Mouse (Mus musculus) granulocyte monocyte progenitor cell, adult 5-6 weeks (primary cell): ENCODE results near the gene Mettl7b. TPM values are rescaled to one million over a fixed set of nuclear protein-coding genes. Genes with fewer than 3 reads are reported as not detected.

ENCODE experiments used
- total RNA-seq, 2 experiments: library from RNA; stranded (forward) in 1 of 2; stranded (reverse) in 1 of 2; fragments of 200-712, 200-1000 nt in 1 of 2; fragments of >200 nt in 1 of 2; fragmentation: Nextera tagmentation in 1 of 2; gene quantifications; 2 replicates each; pipeline ENCODE4 v1.2.3; 2014 to 2017

Mettl7b gene
- total RNA-seq, 2 experiments from 2014 or later: not detected

Other genes with a start within 250 kb of the Mettl7b start
- gene Dgka, start 216.1 kb downstream of the Mettl7b start, total RNA-seq (2014; fragmentation: Nextera tagmentation): 13.2 and 15.8 TPM in 2 replicates
- 9.4 and 12.0 TPM in 2 replicates for gene Dgka, start 216.1 kb downstream of the Mettl7b start, total RNA-seq (2017)
- 43.5 and 52.0 TPM in 2 replicates for gene Pym1, start 213.1 kb downstream of the Mettl7b start, total RNA-seq (2014; fragmentation: Nextera tagmentation)
- gene Pym1, start 213.1 kb downstream of the Mettl7b start, total RNA-seq (2017): 47.6 and 82.5 TPM in 2 replicates
- gene Mmp19, start 170.1 kb downstream of the Mettl7b start, total RNA-seq (2014; fragmentation: Nextera tagmentation): 6.9 and 8.3 TPM in 2 replicates
- gene Mmp19, start 170.1 kb downstream of the Mettl7b start, total RNA-seq (2017): 14.9 and 15.6 TPM in 2 replicates
- 16.5 and 17.5 TPM in 2 replicates for gene Dnajc14, start 156.9 kb downstream of the Mettl7b start, total RNA-seq (2014; fragmentation: Nextera tagmentation)
- gene Dnajc14, start 156.9 kb downstream of the Mettl7b start, total RNA-seq (2017): 23.8 and 30.7 TPM in 2 replicates
- 10.8 and 14.4 TPM in 2 replicates for gene Tmem198b, start 156.6 kb downstream of the Mettl7b start, total RNA-seq (2014; fragmentation: Nextera tagmentation)
- gene Tmem198b, start 156.6 kb downstream of the Mettl7b start, total RNA-seq (2017): 3.4 and 3.6 TPM in 2 replicates
- 184 and 236 TPM in 2 replicates for gene Sarnp, start 143.7 kb downstream of the Mettl7b start, total RNA-seq (2014; fragmentation: Nextera tagmentation)
- 265 and 272 TPM in 2 replicates for gene Sarnp, start 143.7 kb downstream of the Mettl7b start, total RNA-seq (2017)
- gene Ormdl2, start 139.3 kb downstream of the Mettl7b start, total RNA-seq (2014; fragmentation: Nextera tagmentation): 33.9 and 84.1 TPM in 2 replicates
- 82.4 and 147 TPM in 2 replicates for gene Ormdl2, start 139.3 kb downstream of the Mettl7b start, total RNA-seq (2017)
- gene Gdf11, start 69.3 kb downstream of the Mettl7b start, total RNA-seq (2014; fragmentation: Nextera tagmentation): 0.21 TPM in 1 of 2 replicates, not detected in the other
- 0.15 TPM in 1 of 2 replicates, not detected in the other for gene Gdf11, start 69.3 kb downstream of the Mettl7b start, total RNA-seq (2017)
- gene Cd63, start 60.0 kb downstream of the Mettl7b start, total RNA-seq (2014; fragmentation: Nextera tagmentation): 139 and 203 TPM in 2 replicates
- gene Cd63, start 60.0 kb downstream of the Mettl7b start, total RNA-seq (2017): 123 and 185 TPM in 2 replicates
- gene Rdh5, start 38.1 kb downstream of the Mettl7b start, total RNA-seq (2014; fragmentation: Nextera tagmentation): 2.0 and 9.5 TPM in 2 replicates
- 2.4 TPM in 1 of 2 replicates, not detected in the other for gene Rdh5, start 38.1 kb downstream of the Mettl7b start, total RNA-seq (2017)
- 124 and 140 TPM in 2 replicates for gene Bloc1s1, start 37.0 kb downstream of the Mettl7b start, total RNA-seq (2014; fragmentation: Nextera tagmentation)
- 71.3 and 86.4 TPM in 2 replicates for gene Bloc1s1, start 37.0 kb downstream of the Mettl7b start, total RNA-seq (2017)
- not detected in 2 replicates for gene Itga7, start 27.2 kb downstream of the Mettl7b start, total RNA-seq (2014; fragmentation: Nextera tagmentation)
- not detected in 2 replicates for gene Itga7, start 27.2 kb downstream of the Mettl7b start, total RNA-seq (2017)
- gene Olfr9, start 28.4 kb upstream of the Mettl7b start, total RNA-seq (2014; fragmentation: Nextera tagmentation): not detected in 2 replicates
- gene Olfr9, start 28.4 kb upstream of the Mettl7b start, total RNA-seq (2017): not detected in 2 replicates
- gene Olfr763, start 49.8 kb upstream of the Mettl7b start, total RNA-seq (2014; fragmentation: Nextera tagmentation): not detected in 2 replicates
- not detected in 2 replicates for gene Olfr763, start 49.8 kb upstream of the Mettl7b start, total RNA-seq (2017)
- gene Olfr764-ps1, start 78.9 kb upstream of the Mettl7b start, total RNA-seq (2014; fragmentation: Nextera tagmentation): not detected in 2 replicates
- not detected in 2 replicates for gene Olfr764-ps1, start 78.9 kb upstream of the Mettl7b start, total RNA-seq (2017)
- not detected in 2 replicates for gene Olfr765, start 89.0 kb upstream of the Mettl7b start, total RNA-seq (2014; fragmentation: Nextera tagmentation)
- gene Olfr765, start 89.0 kb upstream of the Mettl7b start, total RNA-seq (2017): not detected in 2 replicates
- not detected in 2 replicates for gene Olfr766-ps1, start 108.0 kb upstream of the Mettl7b start, total RNA-seq (2014; fragmentation: Nextera tagmentation)
- not detected in 2 replicates for gene Olfr766-ps1, start 108.0 kb upstream of the Mettl7b start, total RNA-seq (2017)
- not detected in 2 replicates for gene Olfr767, start 121.9 kb upstream of the Mettl7b start, total RNA-seq (2014; fragmentation: Nextera tagmentation)
- not detected in 2 replicates for gene Olfr767, start 121.9 kb upstream of the Mettl7b start, total RNA-seq (2017)
- gene Olfr768, start 138.4 kb upstream of the Mettl7b start, total RNA-seq (2014; fragmentation: Nextera tagmentation): not detected in 2 replicates
- not detected in 2 replicates for gene Olfr768, start 138.4 kb upstream of the Mettl7b start, total RNA-seq (2017)
- not detected in 2 replicates for gene Olfr769, start 156.9 kb upstream of the Mettl7b start, total RNA-seq (2014; fragmentation: Nextera tagmentation)
- gene Olfr769, start 156.9 kb upstream of the Mettl7b start, total RNA-seq (2017): not detected in 2 replicates
- not detected in 2 replicates for gene Olfr770, start 178.0 kb upstream of the Mettl7b start, total RNA-seq (2014; fragmentation: Nextera tagmentation)
- not detected in 2 replicates for gene Olfr770, start 178.0 kb upstream of the Mettl7b start, total RNA-seq (2017)
- not detected in 2 replicates for gene Olfr771, start 203.8 kb upstream of the Mettl7b start, total RNA-seq (2014; fragmentation: Nextera tagmentation)
- not detected in 2 replicates for gene Olfr771, start 203.8 kb upstream of the Mettl7b start, total RNA-seq (2017)
- gene Olfr772, start 216.9 kb upstream of the Mettl7b start, total RNA-seq (2014; fragmentation: Nextera tagmentation): not detected in 2 replicates
- gene Olfr772, start 216.9 kb upstream of the Mettl7b start, total RNA-seq (2017): not detected in 2 replicates
- not detected in 2 replicates for gene Olfr773, start 226.4 kb upstream of the Mettl7b start, total RNA-seq (2014; fragmentation: Nextera tagmentation)
- not detected in 2 replicates for gene Olfr773, start 226.4 kb upstream of the Mettl7b start, total RNA-seq (2017)